Mouse (Mus musculus) lung, adult 2 months (tissue): ENCODE data around the gene Flad1.

Experiments
- CTCF ChIP-seq: fragments of 200-500 bp; IDR thresholded peaks from 2 replicates; pipeline ENCODE4 v1.5.1; 2011; ENCODE audit warnings: mild to moderate bottlenecking, low read length, control low read depth; ENCODE audit not compliant: insufficient read depth
- POLR2A ChIP-seq: fragments of 200-500 bp; IDR thresholded peaks from 2 replicates; pipeline ENCODE4 v1.6.1; 2011; ENCODE audit warnings: low read depth, mild to moderate bottlenecking, control low read depth, low read length, borderline replicate concordance; ENCODE audit errors: extremely low read depth

DNA sequence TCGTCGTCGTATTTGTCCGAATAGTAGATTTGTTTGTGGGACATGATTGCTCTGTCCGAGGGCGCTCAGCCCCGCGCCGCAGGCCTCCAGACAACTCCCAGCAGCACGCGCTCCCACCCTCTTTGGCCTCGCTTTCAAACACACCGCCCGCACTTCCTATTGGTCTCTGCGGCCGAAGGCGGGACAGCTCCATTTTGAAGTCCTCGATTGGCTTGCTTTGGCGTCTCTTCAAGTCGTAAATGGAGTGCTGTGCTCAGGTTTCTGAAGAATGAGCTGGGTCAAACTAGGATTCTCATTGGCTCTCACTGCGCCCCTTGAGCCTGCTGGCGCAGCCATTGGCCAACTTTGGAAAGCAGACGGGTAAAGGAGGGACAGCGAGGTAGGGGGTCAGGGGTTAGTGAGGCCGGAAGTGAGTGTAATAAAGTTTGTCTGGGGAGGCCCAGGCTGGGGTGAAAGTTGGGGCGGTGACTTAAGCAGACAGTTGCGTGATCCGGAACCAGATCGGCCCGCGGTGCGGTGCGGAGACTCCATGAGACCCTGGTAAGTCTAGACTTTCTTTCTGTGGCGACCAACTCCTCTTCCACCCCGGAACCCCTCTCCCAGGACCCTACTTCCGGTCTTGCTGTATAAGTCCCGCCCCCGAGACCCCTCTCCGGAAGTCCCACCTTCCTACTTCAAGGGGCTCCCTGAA lies 6.6 kb upstream of the Flad1 start, which contains the start of the genes Cks1b and Shc1:
- TF ChIP-seq CTCF (no peak), POLR2A (peak; percentile 69; the same call in 1 of the 2 replicates)
